Mouse (Mus musculus): ENCODE results near the gene Olfr1066. TPM values are rescaled to one million over a fixed set of nuclear protein-coding genes. Genes with fewer than 3 reads are reported as not detected.

The Olfr1066 gene
- polyA plus RNA-seq, 1 experiment from 2014 or later = not detected

Other genes with a start within 250 kb of the Olfr1066 start
- not detected in 2 replicates for gene Olfr1046, start 237.0 kb downstream of the Olfr1066 start, polyA plus RNA-seq (2014; fragmentation: Nextera tagmentation; extraction: Ambion mirVana)
- not detected in 2 replicates for gene Olfr1047, start 224.9 kb downstream of the Olfr1066 start, polyA plus RNA-seq (2014; fragmentation: Nextera tagmentation; extraction: Ambion mirVana)
- gene Olfr1048, start 216.0 kb downstream of the Olfr1066 start, polyA plus RNA-seq (2014; fragmentation: Nextera tagmentation; extraction: Ambion mirVana) = not detected in 2 replicates
- gene Olfr1049, start 197.9 kb downstream of the Olfr1066 start, polyA plus RNA-seq (2014; fragmentation: Nextera tagmentation; extraction: Ambion mirVana) = not detected in 2 replicates
- not detected in 2 replicates for gene Olfr1051, start 177.2 kb downstream of the Olfr1066 start, polyA plus RNA-seq (2014; fragmentation: Nextera tagmentation; extraction: Ambion mirVana)
- gene Olfr1052, start 163.8 kb downstream of the Olfr1066 start, polyA plus RNA-seq (2014; fragmentation: Nextera tagmentation; extraction: Ambion mirVana) = not detected in 2 replicates
- gene Olfr1053, start 141.0 kb downstream of the Olfr1066 start, polyA plus RNA-seq (2014; fragmentation: Nextera tagmentation; extraction: Ambion mirVana) = not detected in 2 replicates
- not detected in 2 replicates for gene Olfr1054, start 120.8 kb downstream of the Olfr1066 start, polyA plus RNA-seq (2014; fragmentation: Nextera tagmentation; extraction: Ambion mirVana)
- not detected in 2 replicates for gene Olfr1055, start 106.0 kb downstream of the Olfr1066 start, polyA plus RNA-seq (2014; fragmentation: Nextera tagmentation; extraction: Ambion mirVana)
- gene Olfr1056, start 93.8 kb downstream of the Olfr1066 start, polyA plus RNA-seq (2014; fragmentation: Nextera tagmentation; extraction: Ambion mirVana) = not detected in 2 replicates
- gene Olfr1057, start 77.9 kb downstream of the Olfr1066 start, polyA plus RNA-seq (2014; fragmentation: Nextera tagmentation; extraction: Ambion mirVana) = not detected in 2 replicates
- not detected in 2 replicates for gene Olfr1058, start 67.7 kb downstream of the Olfr1066 start, polyA plus RNA-seq (2014; fragmentation: Nextera tagmentation; extraction: Ambion mirVana)
- not detected in 2 replicates for gene Olfr1061, start 42.2 kb downstream of the Olfr1066 start, polyA plus RNA-seq (2014; fragmentation: Nextera tagmentation; extraction: Ambion mirVana)
- not detected in 2 replicates for gene Olfr1062, start 29.5 kb downstream of the Olfr1066 start, polyA plus RNA-seq (2014; fragmentation: Nextera tagmentation; extraction: Ambion mirVana)
- gene Olfr1065, start 5.7 kb downstream of the Olfr1066 start, polyA plus RNA-seq (2014; fragmentation: Nextera tagmentation; extraction: Ambion mirVana) = not detected in 2 replicates
- gene Olfr228, start 31.1 kb upstream of the Olfr1066 start, polyA plus RNA-seq (2014; fragmentation: Nextera tagmentation; extraction: Ambion mirVana) = not detected in 2 replicates
- not detected in 2 replicates for gene Olfr1076, start 52.2 kb upstream of the Olfr1066 start, polyA plus RNA-seq (2014; fragmentation: Nextera tagmentation; extraction: Ambion mirVana)
- not detected in 2 replicates for gene Olfr1079, start 86.2 kb upstream of the Olfr1066 start, polyA plus RNA-seq (2014; fragmentation: Nextera tagmentation; extraction: Ambion mirVana)
- gene Olfr1080, start 102.0 kb upstream of the Olfr1066 start, polyA plus RNA-seq (2014; fragmentation: Nextera tagmentation; extraction: Ambion mirVana) = not detected in 2 replicates
- not detected in 2 replicates for gene Olfr1082, start 142.7 kb upstream of the Olfr1066 start, polyA plus RNA-seq (2014; fragmentation: Nextera tagmentation; extraction: Ambion mirVana)
- not detected in 2 replicates for gene Olfr1084, start 183.5 kb upstream of the Olfr1066 start, polyA plus RNA-seq (2014; fragmentation: Nextera tagmentation; extraction: Ambion mirVana)
- not detected in 2 replicates for gene Olfr1085, start 205.8 kb upstream of the Olfr1066 start, polyA plus RNA-seq (2014; fragmentation: Nextera tagmentation; extraction: Ambion mirVana)
- gene Olfr1086, start 223.8 kb upstream of the Olfr1066 start, polyA plus RNA-seq (2014; fragmentation: Nextera tagmentation; extraction: Ambion mirVana) = not detected in 2 replicates
- not detected in 2 replicates for gene Olfr1087, start 242.1 kb upstream of the Olfr1066 start, polyA plus RNA-seq (2014; fragmentation: Nextera tagmentation; extraction: Ambion mirVana)

All from forebrain, embryonic 11.5 days (tissue).